Mouse (Mus musculus) limb, embryonic 11.5 days (tissue): ENCODE results near the gene A1cf. TPM values are rescaled to one million over a fixed set of nuclear protein-coding genes. Genes with fewer than 3 reads are reported as not detected.

ENCODE experiments used
- ATAC-seq: fragments of 200-750 bp; cut with Nextera tagmentation; 2 replicates; pipeline ENCODE4 v1.8.0; 2017; ENCODE audit warnings: low read depth; ENCODE audit not compliant: insufficient number of reproducible peaks, low FRiP score, low TSS enrichment
- DNase-seq: peaks from one replicate; pipeline ENCODE4 v3.0.0-alpha.2; 2015; ENCODE audit warnings: low spot score
- H3K27ac ChIP-seq: fragments of 300-500 bp; sonication (generic); replicated peaks from 2 replicates; pipeline ENCODE4 v1.5.1; 2014; ENCODE audit warnings: low read depth, mild to moderate bottlenecking, low read length
- H3K27me3 ChIP-seq: fragments of 300-500 bp; sonication (generic); 2 replicates; pipeline ENCODE4 v1.6.1; 2014; ENCODE audit warnings: mild to moderate bottlenecking, low read length, mixed read lengths; ENCODE audit not compliant: control insufficient read depth, insufficient read depth
- H3K36me3 ChIP-seq: fragments of 300-500 bp; sonication (generic); 2 replicates; pipeline ENCODE4 v1.6.1; 2014; ENCODE audit warnings: mild to moderate bottlenecking, low read length, moderate library complexity, mixed read lengths; ENCODE audit not compliant: control insufficient read depth, insufficient read depth
- H3K4me1 ChIP-seq: fragments of 300-500 bp; sonication (generic); 2 replicates; pipeline ENCODE4 v1.6.1; 2014; ENCODE audit warnings: low read length, mixed read lengths; ENCODE audit not compliant: control insufficient read depth, insufficient read depth
- H3K4me2 ChIP-seq: fragments of 300-500 bp; sonication (generic); 2 replicates; pipeline ENCODE4 v1.6.1; 2014; ENCODE audit warnings: low read depth, mild to moderate bottlenecking, moderate library complexity; ENCODE audit not compliant: severe bottlenecking
- H3K4me3 ChIP-seq: fragments of 300-500 bp; sonication (generic); 2 replicates; pipeline ENCODE4 v1.5.1; 2014; ENCODE audit warnings: low read depth, low read length
- H3K9ac ChIP-seq: fragments of 300-500 bp; sonication (generic); 2 replicates; pipeline ENCODE4 v1.6.1; 2014; ENCODE audit warnings: mild to moderate bottlenecking, low read length
- H3K9me3 ChIP-seq: fragments of 300-500 bp; sonication (generic); 2 replicates; pipeline ENCODE4 v1.6.1; 2016; ENCODE audit warnings: low read length; ENCODE audit not compliant: control insufficient read depth
- WGBS: fragments of 180-500 bp; shearing (Covaris S2); extraction: QIAGEN DNeasy Blood & Tissue Kit; methylation state at CpG from one replicate; pipeline ENCODE4 v1.1.7; 2014; 5-methylcytosine and 5-hydroxymethylcytosine counted together
- polyA plus RNA-seq: library from polyadenylated mRNA; unstranded; fragments of >200 nt; fragmentation: Nextera tagmentation; extraction: Ambion mirVana; gene quantifications from 2 replicates; pipeline ENCODE4 v1.2.1, GENCODE M21; 2014

The A1cf gene
- polyA plus RNA-seq, 1 experiment from 2014 or later = not detected

DNA sequence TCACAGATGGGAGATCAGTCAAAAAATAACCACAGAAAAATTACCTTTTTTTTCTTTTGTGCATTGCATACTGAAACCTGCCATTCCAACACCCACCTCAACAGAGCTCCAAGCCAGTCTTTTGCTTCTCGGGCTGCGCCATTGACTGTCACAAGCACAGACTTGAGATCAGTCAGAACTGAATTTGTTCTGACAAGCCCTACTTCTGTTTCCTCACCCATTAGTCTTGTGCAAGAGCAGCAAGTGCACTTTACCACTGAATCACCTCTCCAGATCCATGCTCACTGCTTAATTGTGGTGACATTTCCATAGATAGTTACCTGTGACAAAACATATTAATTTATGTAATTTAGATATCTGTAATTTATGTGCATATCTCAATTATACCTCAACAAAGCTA is 91.9 kb downstream of the A1cf start:
- Histone ChIP-seq H3K36me3 (no peaks in the 10 kb centered on the region), H3K9me3 (no peaks in the 10 kb centered on the region), H3K9ac (no peak overlapping the region), H3K4me1 (no peaks in the 10 kb centered on the region), H3K4me3 (no peak overlapping the region), H3K4me2 (no peak overlapping the region), H3K27ac (no peak overlapping the region), H3K27me3 (no peaks in the 10 kb centered on the region)
- DNase-seq = no peak
- ATAC-seq = no peak
- WGBS = 88% methylated on average over 2 of the region's 2 CpGs

DNA sequence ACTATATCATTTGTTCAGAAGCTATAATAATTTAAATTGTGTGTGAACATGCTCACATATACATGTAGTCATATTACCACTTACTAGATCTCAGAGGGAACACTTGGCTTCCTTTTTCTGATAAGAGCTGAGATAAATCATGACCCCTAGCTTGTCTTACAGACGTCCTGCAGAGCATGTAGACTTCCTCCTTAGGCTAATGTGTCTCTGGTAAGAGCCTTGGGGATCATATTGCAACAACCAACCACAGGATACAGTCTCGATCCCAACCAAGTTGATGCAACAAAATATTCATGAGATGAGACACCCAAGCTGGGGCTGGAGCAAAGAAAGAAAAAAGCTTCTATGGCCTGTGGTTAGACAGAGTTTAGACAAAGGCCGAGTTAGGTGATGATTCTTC is 94.6 kb downstream of the A1cf start:
- H3K9ac ChIP-seq = no peak overlapping the region
- 53% methylated on average over 3 of the region's 3 CpGs for WGBS
- no peak overlapping the region for H3K27ac ChIP-seq
- H3K4me2 ChIP-seq = no peak overlapping the region
- H3K4me3 ChIP-seq = no peak overlapping the region
- no peaks in the 10 kb centered on the region for H3K27me3 ChIP-seq
- DNase-seq (no peak), ATAC-seq (no peak)
- no peaks in the 10 kb centered on the region for H3K9me3 ChIP-seq
- no peaks in the 10 kb centered on the region for H3K36me3 ChIP-seq
- no peaks in the 10 kb centered on the region for H3K4me1 ChIP-seq

DNA sequence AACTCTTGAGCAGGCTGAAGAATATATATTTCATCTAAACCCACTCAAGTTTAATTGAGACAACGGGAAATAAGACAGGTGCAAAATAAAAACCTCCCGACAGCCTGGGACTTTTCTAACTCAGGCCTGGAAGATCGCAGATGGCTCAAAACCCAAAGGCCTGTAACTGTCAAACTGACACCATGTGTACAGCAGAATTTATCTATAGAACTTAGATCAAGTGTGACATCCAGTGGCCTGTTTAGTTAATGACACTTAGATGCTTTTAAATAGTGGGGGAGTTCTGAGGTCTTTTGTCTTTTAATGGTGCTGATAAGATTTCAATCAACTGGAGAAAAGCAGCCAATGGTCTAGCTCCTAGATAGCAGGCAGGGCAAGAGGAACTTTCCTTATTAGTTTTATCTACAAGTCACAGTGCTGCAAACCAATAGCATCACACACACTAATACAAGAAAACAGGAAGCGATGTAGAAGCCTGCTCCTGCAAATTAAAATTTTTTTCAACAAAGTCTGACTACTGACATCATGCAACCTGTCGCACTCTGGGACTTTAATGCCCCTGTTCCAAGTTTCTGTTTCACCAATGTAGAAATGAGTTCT is 99.5 kb downstream of the A1cf start:
- Histone ChIP-seq H3K4me1 (no peaks in the 10 kb centered on the region), H3K9ac (no peak overlapping the region), H3K9me3 (no peaks in the 10 kb centered on the region), H3K4me3 (no peak overlapping the region), H3K36me3 (no peaks in the 10 kb centered on the region), H3K27ac (no peak overlapping the region), H3K4me2 (no peak overlapping the region), H3K27me3 (no peaks in the 10 kb centered on the region)
- ATAC-seq = no peak
- 78% methylated on average over 5 of the region's 5 CpGs for WGBS
- no peak for DNase-seq

DNA sequence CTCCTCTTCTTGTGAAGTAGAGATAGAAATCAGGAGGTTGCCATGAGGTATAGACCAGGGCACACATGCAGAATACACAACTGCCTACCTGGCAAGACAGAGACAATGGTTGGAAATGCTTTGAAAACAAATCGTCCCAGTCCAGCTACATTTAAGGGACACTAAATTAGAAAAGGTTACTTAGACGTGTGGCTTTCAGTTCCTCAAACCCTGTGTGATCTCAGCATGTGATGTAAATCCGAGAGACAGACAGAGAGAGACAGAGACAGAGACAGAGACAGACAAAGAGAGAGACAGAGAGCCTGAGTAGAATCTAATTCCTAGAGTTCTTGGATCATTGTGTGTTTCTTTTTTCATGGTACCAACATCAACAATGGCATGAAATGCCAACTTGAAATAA is 102.8 kb downstream of the A1cf start:
- no peak overlapping the region for H3K27ac ChIP-seq

DNA sequence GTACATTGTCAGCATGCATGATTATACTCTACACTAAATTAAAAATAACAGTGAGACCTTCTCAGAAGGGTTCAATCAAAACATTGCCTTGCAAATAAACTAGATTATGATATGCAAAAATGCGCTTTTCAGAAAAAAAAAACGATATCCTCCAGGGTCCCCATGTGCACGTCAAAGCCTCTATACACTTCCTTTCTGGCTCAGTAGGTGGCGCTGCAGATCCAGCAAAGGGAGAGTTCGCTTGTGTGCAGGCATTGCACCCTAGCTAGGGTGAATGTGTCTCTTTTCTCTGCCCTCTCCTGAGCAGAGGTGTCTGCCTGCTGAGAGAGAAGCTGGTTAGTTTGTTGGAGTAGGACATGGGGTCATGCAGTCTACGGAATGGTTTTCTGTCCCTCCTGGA is 103.4 kb downstream of the A1cf start:
- Histone ChIP-seq H3K27ac (no peak overlapping the region), H3K4me1 (no peaks in the 10 kb centered on the region), H3K9me3 (no peaks in the 10 kb centered on the region), H3K4me2 (no peak overlapping the region), H3K27me3 (no peaks in the 10 kb centered on the region), H3K9ac (no peak overlapping the region), H3K4me3 (no peak overlapping the region), H3K36me3 (no peaks in the 10 kb centered on the region)
- 14% methylated on average over 6 of the region's 6 CpGs for WGBS
- ATAC-seq = peak; percentile 65; the same call in 1 of the 2 replicates
- DNase-seq = peak; percentile 94

More for the DNA sequence above, 102.8 kb downstream of the A1cf start:
- H3K9me3 ChIP-seq = no peaks in the 10 kb centered on the region
- no peaks in the 10 kb centered on the region for H3K4me1 ChIP-seq
- H3K36me3 ChIP-seq = no peaks in the 10 kb centered on the region
- ATAC-seq (no peak), DNase-seq (no peak)
- no peak overlapping the region for H3K4me2 ChIP-seq
- no peaks in the 10 kb centered on the region for H3K27me3 ChIP-seq
- 57% methylated on average over 3 of the region's 3 CpGs for WGBS
- H3K9ac ChIP-seq = no peak overlapping the region
- no peak overlapping the region for H3K4me3 ChIP-seq

DNA sequence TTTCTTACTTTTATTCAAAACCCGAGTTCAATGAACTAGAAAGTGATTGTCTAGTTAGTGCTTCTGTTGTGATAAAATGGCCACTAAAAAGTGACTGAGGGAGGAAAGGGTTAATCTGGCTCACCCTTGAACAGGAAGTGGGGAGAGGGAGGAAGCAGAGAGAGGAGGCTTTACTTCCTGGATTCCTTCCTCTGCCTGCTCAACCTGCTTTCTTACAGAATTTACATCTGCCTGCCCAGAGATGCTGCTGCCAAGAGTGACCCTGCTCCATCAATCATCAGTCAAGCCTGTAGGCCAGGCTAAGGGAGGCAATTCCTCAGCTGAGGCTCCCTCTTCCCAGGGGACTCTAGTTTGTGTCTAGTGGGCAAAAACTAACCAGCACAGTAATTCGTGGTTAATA is 107.3 kb downstream of the A1cf start:
- Histone ChIP-seq H3K36me3 (no peaks in the 10 kb centered on the region), H3K27me3 (no peaks in the 10 kb centered on the region), H3K9me3 (no peaks in the 10 kb centered on the region), H3K4me3 (no peak overlapping the region), H3K27ac (no peak overlapping the region), H3K4me2 (no peak overlapping the region), H3K9ac (no peak overlapping the region), H3K4me1 (no peaks in the 10 kb centered on the region)
- DNase-seq (no peak), ATAC-seq (no peak)
- WGBS = 76% methylated on average over 2 of the region's 2 CpGs

DNA sequence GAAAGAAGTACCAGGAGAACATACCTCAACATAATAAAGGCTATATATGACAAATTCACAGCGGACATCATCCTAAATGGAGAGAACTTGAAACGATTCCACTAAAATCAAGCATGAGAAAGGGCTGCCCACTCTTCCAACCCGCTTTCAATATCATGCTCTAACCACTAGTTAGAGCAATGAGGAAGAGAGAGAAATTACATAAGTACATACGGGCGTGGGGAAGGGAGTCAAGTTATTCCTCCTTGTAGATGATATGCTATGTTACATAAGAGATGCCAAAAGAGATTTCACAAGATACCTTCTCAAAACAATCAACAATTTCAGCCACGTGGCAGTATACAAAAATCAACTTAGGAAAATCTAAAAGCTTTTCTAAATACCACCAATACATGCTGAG is 122.5 kb downstream of the A1cf start:
- DNase-seq (no peak), ATAC-seq (no peak)
- 88% methylated on average over 6 of the region's 6 CpGs for WGBS

DNA sequence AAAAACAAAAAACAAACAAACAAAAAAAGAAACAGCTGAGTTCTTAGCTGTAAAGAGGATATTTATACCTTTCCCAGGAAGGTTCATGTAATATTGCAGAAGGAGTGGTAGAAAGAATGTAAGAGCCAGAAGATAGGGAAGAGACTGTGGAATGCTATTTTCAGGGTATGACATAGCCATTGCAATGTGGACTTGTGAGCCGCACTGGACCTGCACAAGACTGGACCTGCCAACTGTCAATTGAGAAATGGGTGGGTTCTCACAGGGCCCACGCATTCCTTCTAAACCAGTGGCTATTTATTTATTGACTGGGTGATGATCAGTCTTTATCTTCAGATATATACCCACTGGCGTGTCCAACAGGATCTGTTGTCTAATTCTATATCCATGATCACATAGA is 128.4 kb downstream of the A1cf start:
- DNase-seq = no peak
- 85% methylated on average over 3 of the region's 3 CpGs for WGBS
- Histone ChIP-seq H3K9me3 (no peaks in the 10 kb centered on the region), H3K4me2 (no peak overlapping the region), H3K36me3 (no peaks in the 10 kb centered on the region), H3K4me1 (no peaks in the 10 kb centered on the region), H3K4me3 (no peak overlapping the region), H3K27ac (no peak overlapping the region), H3K9ac (no peak overlapping the region), H3K27me3 (no peaks in the 10 kb centered on the region)
- no peak for ATAC-seq

More for the DNA sequence above, 122.5 kb downstream of the A1cf start:
- Histone ChIP-seq H3K4me3 (no peak overlapping the region), H3K27ac (no peak overlapping the region), H3K36me3 (no peaks in the 10 kb centered on the region), H3K9me3 (no peaks in the 10 kb centered on the region), H3K4me2 (no peak overlapping the region), H3K27me3 (no peaks in the 10 kb centered on the region), H3K9ac (no peak overlapping the region), H3K4me1 (no peaks in the 10 kb centered on the region)
